Mouse (Mus musculus) left cerebral cortex, postnatal 14 days (tissue): ENCODE measurements around the gene St13. TPM values are rescaled to one million over a fixed set of nuclear protein-coding genes. Genes with fewer than 3 reads are reported as not detected.
"Not testable (repeated sequence)": the region's sequence is repeated elsewhere in the genome, so short reads cannot be mapped to it uniquely, and the experiment has no call there.

Experiments used
- DNase-seq, 2 experiments: peaks; one replicate each; pipeline ENCODE4 v3.0.0; 2021 to 2022; ENCODE audit warnings: low spot score in 2 of 2, mixed read lengths in 1 of 2
- intact Hi-C: fragments of 180-260 bp; cut with DNase I; formaldehyde crosslinking; loops from one replicate; pipeline ENCODE4 v1.15.1; 2025
- long read RNA-seq, 2 experiments: library from polyadenylated mRNA; stranded (forward); transcript quantifications; one replicate each; pipeline ENCODE4 v2.0.0; 2021
- total RNA-seq, 2 experiments: library from RNA; stranded (reverse); gene quantifications; 2 replicates each; pipeline ENCODE4 v1.2.3; 2021

The St13 gene
- 100 to 1,000 TPM; 149 to 161 TPM for total RNA-seq
- long read RNA-seq, experiment 1, transcript St13-205 (12 exons, 3,346 nt): major isoform, 135 of 149 reads
- long read RNA-seq, experiment 1, partial matches to known transcripts: 5 of 149 reads
- long read RNA-seq, experiment 1, other reads (novel, unspliced or antisense): 9 of 149 reads
- long read RNA-seq, experiment 2, transcript St13-205 (12 exons, 3,346 nt): major isoform, 124 of 137 reads
- long read RNA-seq, experiment 2, partial matches to known transcripts: 7 of 137 reads
- long read RNA-seq, experiment 2, other reads (novel, unspliced or antisense): 6 of 137 reads

GRCm38 (mm10) chr15:81399638-81400315 is at the start of gene St13, which contains the start of gene Xpnpep3:
TSS of gene St13 (minus strand) at chr15:81400077.
TSS of gene Xpnpep3 (plus strand) at chr15:81400138.
- intact Hi-C loops: loop anchor here (5.0 kb wide), 1 partner anchor 37 kb away; the partner anchor contains the start of gene Slc25a17

GRCm38 (mm10) chr15:81448463-81448862 is 48.6 kb upstream of the St13 start:
- intact Hi-C loops: no loop called here
- DNase-seq: peak; percentile 83 to 85

More at GRCm38 (mm10) chr15:81399638-81400315, at the start of gene St13, which contains the start of gene Xpnpep3:
- DNase-seq: peak; percentile 95 to 98

GRCm38 (mm10) chr15:81439236-81439635 is 39.4 kb upstream of the St13 start:
- DNase-seq: no peak

GRCm38 (mm10) chr15:81438345-81438744 is 38.5 kb upstream of the St13 start:
- intact Hi-C loops: no loop called here
- DNase-seq: no peak

More at GRCm38 (mm10) chr15:81439236-81439635, 39.4 kb upstream of the St13 start:
- intact Hi-C loops: no loop called here

GRCm38 (mm10) chr15:81431195-81431594 is 31.3 kb upstream of the St13 start:
- intact Hi-C loops: no loop called here
- no peak for DNase-seq

GRCm38 (mm10) chr15:81427947-81428346 is 28.1 kb upstream of the St13 start:
- intact Hi-C loops: no loop called here
- no peak for DNase-seq

- intact Hi-C loops: no loop called here
- DNase-seq: no peak
Measured at GRCm38 (mm10) chr15:81425311-81425710, 25.4 kb upstream of the St13 start.

- intact Hi-C loops: no loop called here
- peak in 1 of 2 experiments; percentile 14 for DNase-seq
Measured at GRCm38 (mm10) chr15:81422156-81422681, 22.3 kb upstream of the St13 start.

GRCm38 (mm10) chr15:81421454-81421853 is 21.6 kb upstream of the St13 start:
- peak in 1 of 2 experiments; percentile 6 for DNase-seq
- intact Hi-C loops: no loop called here

- DNase-seq: no peak
- intact Hi-C loops: no loop called here
Measured at GRCm38 (mm10) chr15:81418065-81418464, 18.2 kb upstream of the St13 start.

- intact Hi-C loops, DNase-seq: not testable (repeated sequence)
Measured at GRCm38 (mm10) chr15:81416763-81417310, 17.0 kb upstream of the St13 start.

- DNase-seq: no peak
- intact Hi-C loops: no loop called here
Measured at GRCm38 (mm10) chr15:81408199-81408598, 8.3 kb upstream of the St13 start, which contains the start of gene Dnajb7. TSS of gene Dnajb7 (minus strand) at chr15:81408299.

GRCm38 (mm10) chr15:81405008-81405407 is 5.1 kb upstream of the St13 start:
- intact Hi-C loops: no loop called here

GRCm38 (mm10) chr15:81399297-81399637 is 610 bp downstream of the St13 start:
- DNase-seq: no peak
- intact Hi-C loops: loop anchor here (5.0 kb wide), 1 partner anchor 37 kb away; the partner anchor contains the start of gene Slc25a17

More at GRCm38 (mm10) chr15:81405008-81405407, 5.1 kb upstream of the St13 start:
- DNase-seq: no peak

- intact Hi-C loops: loop anchor here (5.0 kb wide), 1 partner anchor 36 kb away; the partner anchor contains the start of gene Slc25a17
- no peak for DNase-seq
Measured at GRCm38 (mm10) chr15:81398189-81398588, 1.7 kb downstream of the St13 start.

GRCm38 (mm10) chr15:81394211-81394915 is 5.5 kb downstream of the St13 start:
- intact Hi-C loops: no loop called here
- no peak for DNase-seq

- peak; percentile 18 to 20 for DNase-seq
Measured at GRCm38 (mm10) chr15:81392997-81393396, 6.9 kb downstream of the St13 start.

GRCm38 (mm10) chr15:81386327-81386726 is 13.6 kb downstream of the St13 start:
- intact Hi-C loops: no loop called here
- DNase-seq: no peak

More at GRCm38 (mm10) chr15:81392997-81393396, 6.9 kb downstream of the St13 start:
- intact Hi-C loops: no loop called here

- intact Hi-C loops: no loop called here
- DNase-seq: no peak
Measured at GRCm38 (mm10) chr15:81378845-81379244, 21.0 kb downstream of the St13 start.
